Comparison of ENCODE assay signal across 7 mouse cellular contexts in genomic region chr7:36071774-36072173, GRCm38 (mm10).
DNase-seq lines count a peak whose midpoint lies in the region; ATAC-seq and TF ChIP-seq lines count a peak whose summit lies in the region.

No protein-coding gene starts in this region.

- H3K4me3 ChIP-seq in forebrain, embryonic 11.5 days (ENCODE audit: low read depth, low read length) = no peak overlapping the region
- peak overlapping the region; percentile 26 for H3K4me3 ChIP-seq in intestine, embryonic 14.5 days (ENCODE audit: low read depth, low read length)

- H3K27ac ChIP-seq in forebrain, embryonic 11.5 days (ENCODE audit: low read depth, low read length) = no peak overlapping the region
- no peak overlapping the region for H3K27ac ChIP-seq in intestine, embryonic 14.5 days (ENCODE audit: low read depth)

- WGBS in forebrain, embryonic 11.5 days = 9% methylated on average over 13 of the region's 13 CpGs
- 8% methylated on average over 13 of the region's 13 CpGs for WGBS in intestine, embryonic 14.5 days

- no peaks in the 10 kb centered on the region; the same call in 1 of the 2 replicates for H3K4me1 ChIP-seq in forebrain, embryonic 11.5 days (replicated peaks; ENCODE audit: control insufficient read depth, insufficient read depth, low read length)
- peaks cover 32% of the 10 kb centered on the region for H3K4me1 ChIP-seq in intestine, embryonic 14.5 days (replicated peaks; ENCODE audit: control insufficient read depth, insufficient read depth, low read length)

- peak; percentile 91 for TF ChIP-seq CTCF in brain, embryonic 14.5 days (IDR thresholded peaks at IDR 0.05; ENCODE audit: borderline replicate concordance, extremely low read depth, insufficient read depth, insufficient read length)

- no peak overlapping the region for H3K9ac ChIP-seq in forebrain, embryonic 11.5 days (ENCODE audit: low read length)
- H3K9ac ChIP-seq in intestine, embryonic 14.5 days (ENCODE audit: low read length) = no peak overlapping the region

- no peak for ATAC-seq in forebrain, embryonic 11.5 days (replicated peaks; ENCODE audit: low FRiP score)
- ATAC-seq in intestine, embryonic 14.5 days (replicated peaks; ENCODE audit: low FRiP score, low TSS enrichment, low read depth) = no peak

- H3K36me3 ChIP-seq in forebrain, embryonic 11.5 days (ENCODE audit: control insufficient read depth, insufficient read depth, low read length) = no peaks in the 10 kb centered on the region
- H3K36me3 ChIP-seq in intestine, embryonic 14.5 days (ENCODE audit: control insufficient read depth, insufficient read depth, low read length) = no peaks in the 10 kb centered on the region

- TF ChIP-seq POLR2A in brain, embryonic 14.5 days (IDR thresholded peaks at IDR 0.05; ENCODE audit: borderline replicate concordance, extremely low read depth, insufficient read depth, insufficient read length, poor library complexity, severe bottlenecking) = no peak

- DNase-seq in left cerebral cortex, adult 18-20 months (ENCODE audit: low spot score in 2 of 2) = peak; percentile 55 to 69
- no peak for DNase-seq in left cerebral cortex, adult 9 months (ENCODE audit: low spot score in 2 of 2)
- DNase-seq in brain, embryonic 14.5 days (ENCODE audit: low read depth) = peak; percentile 52
- DNase-seq in forebrain, embryonic 11.5 days (ENCODE audit: low spot score) = peak; percentile 67
- DNase-seq in intestine, embryonic 14.5 days (ENCODE audit: low spot score) = peak; percentile 76
- peak; percentile 44 to 56 for DNase-seq in lung, postnatal 4 days
- DNase-seq in MN1 (ENCODE audit: low spot score) = no peak

- no peaks in the 10 kb centered on the region for H3K9me3 ChIP-seq in forebrain, embryonic 11.5 days (ENCODE audit: control insufficient read depth, low read length)
- no peaks in the 10 kb centered on the region for H3K9me3 ChIP-seq in intestine, embryonic 14.5 days (ENCODE audit: control insufficient read depth, low read length)

- H3K27me3 ChIP-seq in forebrain, embryonic 11.5 days (ENCODE audit: control insufficient read depth, insufficient read depth, low read length) = peaks cover 2% of the 10 kb centered on the region; the same call in 1 of the 2 replicates
- H3K27me3 ChIP-seq in intestine, embryonic 14.5 days (replicated peaks; ENCODE audit: control insufficient read depth, insufficient read depth, low read length) = no peaks in the 10 kb centered on the region

- H3K4me2 ChIP-seq in forebrain, embryonic 11.5 days (ENCODE audit: low read depth, low read length, severe bottlenecking) = peak overlapping the region; percentile 12
- H3K4me2 ChIP-seq in intestine, embryonic 14.5 days (ENCODE audit: low read length) = peak overlapping the region; percentile 44

Comparison
In these comparisons a context has a peak if more than half of its experiments do, and no peak if none do; other contexts are left out.
1. DNase-seq: peak in left cerebral cortex, adult 18-20 months (2 of 2), brain, embryonic 14.5 days (single experiment), forebrain, embryonic 11.5 days (single experiment), intestine, embryonic 14.5 days (single experiment) and lung, postnatal 4 days (2 of 2); none in left cerebral cortex, adult 9 months (0 of 2) and MN1 (single experiment).